Mouse (Mus musculus): ENCODE data around the gene Hoxb5. TPM values are rescaled to one million over a fixed set of nuclear protein-coding genes. Genes with fewer than 3 reads are reported as not detected.

Gene Hoxb5
- polyA plus RNA-seq, 1 experiment from 2014 or later = 18.8 TPM

GRCm38 (mm10) chr11:96340698-96341365 lies 37.7 kb downstream of the Hoxb5 start:
- Histone ChIP-seq H3K4me3 (replicated peaks) (peak overlapping the region; percentile 43), H3K4me1 (peaks cover 98% of the 10 kb centered on the region), H3K27ac (peak overlapping the region; percentile 100), H3K27me3 (no peaks in the 10 kb centered on the region), H3K36me3 (peaks cover 38% of the 10 kb centered on the region), H3K9ac (peak overlapping the region; percentile 61), H3K9me3 (replicated peaks) (no peaks in the 10 kb centered on the region), H3K4me2 (peak overlapping the region; percentile 76)
- 2% methylated on average over 36 of the region's 36 CpGs for WGBS
- peak; percentile 65 for ATAC-seq (replicated peaks; ENCODE audit: low FRiP score)

GRCm38 (mm10) chr11:96341701-96342575 lies 38.8 kb downstream of the Hoxb5 start:
- 3% methylated on average over 40 of the region's 40 CpGs for WGBS
- Histone ChIP-seq H3K27me3 (no peaks in the 10 kb centered on the region), H3K4me2 (peak overlapping the region; percentile 76), H3K36me3 (peaks cover 44% of the 10 kb centered on the region), H3K4me3 (replicated peaks) (peak overlapping the region; percentile 43), H3K9me3 (replicated peaks) (no peaks in the 10 kb centered on the region), H3K9ac (peak overlapping the region; percentile 61), H3K4me1 (peaks cover 98% of the 10 kb centered on the region), H3K27ac (peak overlapping the region; percentile 100)
- ATAC-seq (replicated peaks; ENCODE audit: low FRiP score) = no peak

- H3K36me3 ChIP-seq = peaks cover 39% of the 10 kb centered on the region
- H3K27me3 ChIP-seq = no peaks in the 10 kb centered on the region
- H3K27ac ChIP-seq = peak overlapping the region; percentile 100
- 12% methylated on average over 4 of the region's 4 CpGs for WGBS
- H3K4me2 ChIP-seq = peak overlapping the region; percentile 76
- H3K4me1 ChIP-seq = peaks cover 95% of the 10 kb centered on the region
- peak overlapping the region; percentile 61; the same call in 1 of the 2 replicates for H3K9ac ChIP-seq
- no peaks in the 10 kb centered on the region for H3K9me3 ChIP-seq (replicated peaks)
- peak overlapping the region; percentile 43 for H3K4me3 ChIP-seq (replicated peaks)
- ATAC-seq (replicated peaks; ENCODE audit: low FRiP score) = no peak
Measured at GRCm38 (mm10) chr11:96342576-96342930, 39.4 kb downstream of the Hoxb5 start.

DNA sequence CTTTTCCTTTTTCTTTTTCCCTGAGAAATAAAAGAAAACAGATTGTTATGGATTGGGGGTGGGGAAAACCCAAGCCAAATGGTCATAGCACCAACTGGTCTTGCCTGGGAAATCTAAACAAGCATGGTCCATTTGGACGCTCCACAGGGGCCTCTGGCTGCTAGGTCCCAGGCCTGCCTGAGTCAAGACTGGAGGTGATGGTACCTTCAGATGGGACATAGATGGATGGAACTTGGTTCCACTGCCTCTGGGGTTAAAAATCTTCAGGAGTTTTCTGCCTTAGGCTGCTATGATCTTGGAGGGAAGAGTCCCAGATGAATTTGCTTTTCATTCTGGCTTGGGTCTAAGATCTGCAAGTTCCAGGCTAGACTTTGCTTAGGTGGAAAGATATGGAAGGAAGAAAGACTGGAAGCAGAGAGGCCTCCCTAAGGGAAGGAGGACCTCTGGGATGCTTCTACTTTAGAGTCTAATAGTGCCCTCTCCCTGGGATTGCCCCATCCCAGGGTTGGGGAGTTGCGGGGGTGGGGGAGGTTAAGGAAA lies 40.1 kb downstream of the Hoxb5 start:
- peaks cover 31% of the 10 kb centered on the region for H3K36me3 ChIP-seq
- H3K4me3 ChIP-seq (replicated peaks) = 0 out of 2 replicates have a peak overlapping the region, but pooled peaks have one; percentile 7
- 30% methylated on average over 2 of the region's 2 CpGs for WGBS
- H3K27me3 ChIP-seq = no peaks in the 10 kb centered on the region
- peak overlapping the region; percentile 100 for H3K27ac ChIP-seq
- peak overlapping the region; percentile 50 for H3K9ac ChIP-seq
- H3K9me3 ChIP-seq (replicated peaks) = no peaks in the 10 kb centered on the region
- H3K4me1 ChIP-seq = peaks cover 94% of the 10 kb centered on the region
- H3K4me2 ChIP-seq = peak overlapping the region; percentile 76
- ATAC-seq (replicated peaks; ENCODE audit: low FRiP score) = no peak

GRCm38 (mm10) chr11:96344061-96344877 lies 41.1 kb downstream of the Hoxb5 start:
- Histone ChIP-seq H3K36me3 (peaks cover 25% of the 10 kb centered on the region), H3K27me3 (no peaks in the 10 kb centered on the region), H3K27ac (peak overlapping the region; percentile 100), H3K9ac (peak overlapping the region; percentile 50), H3K4me1 (peaks cover 94% of the 10 kb centered on the region), H3K4me3 (replicated peaks) (peak overlapping the region; percentile 36), H3K4me2 (peak overlapping the region; percentile 76), H3K9me3 (replicated peaks) (no peaks in the 10 kb centered on the region)
- WGBS = 25% methylated on average over 36 of the region's 40 CpGs
- peak; percentile 11 for ATAC-seq (replicated peaks; ENCODE audit: low FRiP score)

DNA sequence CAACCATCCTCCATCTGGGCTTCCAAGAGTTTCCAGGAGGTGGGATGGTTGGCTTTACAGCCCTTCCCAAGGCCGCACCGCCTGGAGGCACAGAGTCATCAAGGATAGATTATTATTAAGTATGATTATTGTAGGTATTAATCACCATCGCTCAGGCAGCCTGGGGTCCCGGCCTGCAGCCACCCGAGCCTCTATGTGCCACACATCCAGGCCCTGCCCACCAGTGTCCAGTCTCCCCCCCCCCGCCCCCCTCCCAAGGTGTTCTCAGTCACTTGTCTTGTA lies 41.7 kb downstream of the Hoxb5 start:
- H3K4me3 ChIP-seq (replicated peaks) = peak overlapping the region; percentile 36
- no peaks in the 10 kb centered on the region for H3K27me3 ChIP-seq
- peak overlapping the region; percentile 100 for H3K27ac ChIP-seq
- H3K9me3 ChIP-seq (replicated peaks) = no peaks in the 10 kb centered on the region
- 17% methylated on average over 6 of the region's 6 CpGs for WGBS
- peak overlapping the region; percentile 76 for H3K4me2 ChIP-seq
- no peak for ATAC-seq (replicated peaks; ENCODE audit: low FRiP score)
- peaks cover 94% of the 10 kb centered on the region for H3K4me1 ChIP-seq
- peak overlapping the region; percentile 50 for H3K9ac ChIP-seq
- peaks cover 22% of the 10 kb centered on the region for H3K36me3 ChIP-seq

GRCm38 (mm10) chr11:96345220-96345892 lies 42.2 kb downstream of the Hoxb5 start:
- Histone ChIP-seq H3K27me3 (no peaks in the 10 kb centered on the region), H3K9ac (peak overlapping the region; percentile 50)

DNA sequence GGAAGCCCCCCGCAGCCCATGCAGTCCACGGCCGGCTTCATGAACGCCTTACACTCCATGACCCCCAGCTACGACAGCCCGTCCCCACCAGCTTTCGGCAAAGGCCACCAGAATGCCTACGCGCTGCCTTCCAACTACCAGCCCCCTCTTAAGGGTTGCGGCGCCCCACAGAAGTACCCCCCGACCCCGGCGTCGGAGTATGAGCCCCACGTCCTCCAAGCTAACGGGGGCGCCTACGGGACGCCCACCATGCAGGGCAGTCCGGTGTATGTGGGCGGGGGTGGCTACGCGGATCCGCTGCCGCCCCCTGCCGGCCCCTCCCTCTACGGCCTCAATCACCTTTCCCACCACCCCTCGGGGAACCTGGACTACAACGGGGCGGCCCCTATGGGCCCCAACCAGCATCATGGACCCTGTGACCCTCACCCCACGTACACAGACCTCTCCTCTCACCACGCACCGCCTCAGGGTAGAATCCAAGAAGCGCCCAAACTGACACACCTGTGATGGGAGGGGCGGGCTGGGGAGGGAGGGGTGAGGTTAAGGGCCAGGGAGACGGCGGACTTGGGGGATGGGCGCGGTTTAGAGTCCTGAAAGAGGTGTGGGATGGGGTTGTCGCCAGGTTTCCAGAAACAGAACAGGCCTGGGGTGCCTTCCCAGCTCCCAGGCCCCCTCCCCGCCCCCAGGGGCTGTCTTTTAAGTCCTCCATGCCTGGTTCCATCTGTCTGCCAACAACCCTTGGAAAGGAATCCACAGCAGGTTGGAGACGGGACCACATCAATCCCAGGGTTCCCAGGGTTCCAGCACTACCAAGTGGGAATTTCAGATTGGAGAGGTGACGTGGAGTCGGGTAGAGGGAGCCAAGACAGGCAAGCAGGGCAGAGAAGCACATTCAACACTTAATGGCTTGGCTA lies 43.0 kb downstream of the Hoxb5 start:
- ATAC-seq (replicated peaks; ENCODE audit: low FRiP score) = no peak; the same call in 1 of the 2 replicates
- Histone ChIP-seq H3K27ac (peak overlapping the region; percentile 100), H3K4me1 (peaks cover 95% of the 10 kb centered on the region), H3K9me3 (replicated peaks) (no peaks in the 10 kb centered on the region), H3K4me3 (replicated peaks) (peak overlapping the region; percentile 36), H3K36me3 (peaks cover 22% of the 10 kb centered on the region), H3K4me2 (peak overlapping the region; percentile 76), H3K9ac (peak overlapping the region; percentile 50), H3K27me3 (no peaks in the 10 kb centered on the region)
- 7% methylated on average over 45 of the region's 45 CpGs for WGBS

More at GRCm38 (mm10) chr11:96345220-96345892, 42.2 kb downstream of the Hoxb5 start:
- Histone ChIP-seq H3K4me3 (replicated peaks) (peak overlapping the region; percentile 36), H3K9me3 (replicated peaks) (no peaks in the 10 kb centered on the region), H3K36me3 (peaks cover 22% of the 10 kb centered on the region), H3K27ac (peak overlapping the region; percentile 100), H3K4me2 (peak overlapping the region; percentile 76), H3K4me1 (peaks cover 94% of the 10 kb centered on the region)
- no peak for ATAC-seq (replicated peaks; ENCODE audit: low FRiP score)
- 7% methylated on average over 55 of the region's 56 CpGs for WGBS

GRCm38 (mm10) chr11:96346916-96347520 lies 43.9 kb downstream of the Hoxb5 start:
- no peak for ATAC-seq (replicated peaks; ENCODE audit: low FRiP score)
- Histone ChIP-seq H3K9me3 (replicated peaks) (no peaks in the 10 kb centered on the region), H3K4me2 (peak overlapping the region; percentile 76), H3K36me3 (peaks cover 22% of the 10 kb centered on the region), H3K4me1 (peaks cover 93% of the 10 kb centered on the region), H3K4me3 (replicated peaks) (no peak overlapping the region), H3K27ac (peak overlapping the region; percentile 100), H3K9ac (no peak overlapping the region), H3K27me3 (no peaks in the 10 kb centered on the region)
- 42% methylated on average over 5 of the region's 5 CpGs for WGBS

- Histone ChIP-seq H3K27ac (peak overlapping the region; percentile 99), H3K9me3 (replicated peaks) (no peaks in the 10 kb centered on the region), H3K4me2 (peak overlapping the region; percentile 49), H3K36me3 (peaks cover 22% of the 10 kb centered on the region), H3K9ac (no peak overlapping the region), H3K4me1 (peaks cover 86% of the 10 kb centered on the region), H3K4me3 (replicated peaks) (no peak overlapping the region), H3K27me3 (no peaks in the 10 kb centered on the region)
- no peak for ATAC-seq (replicated peaks; ENCODE audit: low FRiP score)
- 14% methylated on average over 4 of the region's 4 CpGs for WGBS
Measured at GRCm38 (mm10) chr11:96347717-96348116, 44.6 kb downstream of the Hoxb5 start.

All from kidney, embryonic 15.5 days (tissue).